Mouse (Mus musculus): ENCODE data around the gene Fitm2. TPM values are rescaled to one million over a fixed set of nuclear protein-coding genes. Genes with fewer than 3 reads are reported as not detected.
"Not testable (repeated sequence)": the region's sequence is repeated elsewhere in the genome, so short reads cannot be mapped to it uniquely, and the experiment has no call there.

Fitm2 gene
- total RNA-seq, 2 experiments from 2014 or later = 83.6 to 87.8 TPM

DNA sequence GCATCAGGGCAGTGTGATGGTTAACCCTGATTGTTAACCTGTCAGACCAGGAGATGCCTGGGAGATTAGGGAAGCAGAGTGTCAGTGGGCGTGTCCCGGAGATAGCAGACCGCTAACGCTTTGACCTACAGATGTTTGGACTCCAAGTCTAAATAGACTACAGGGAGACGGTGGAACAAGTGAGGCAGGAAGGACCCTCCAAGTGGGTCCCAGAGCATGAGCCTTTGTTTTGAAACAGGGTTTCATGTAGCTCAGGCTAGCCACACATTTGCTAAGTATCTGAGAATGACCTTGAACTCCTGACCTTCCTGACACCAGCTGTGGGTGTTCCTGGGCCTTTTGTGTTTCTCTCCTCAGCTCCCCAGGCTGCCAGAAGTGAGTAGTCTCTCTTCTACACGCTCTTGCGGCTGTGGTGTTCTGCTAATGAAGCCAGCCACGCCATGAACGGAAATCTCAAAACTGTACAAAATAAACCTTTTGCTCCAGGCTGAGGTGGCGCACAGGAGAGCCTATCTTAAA, 9.1 kb downstream of the Fitm2 start:
- no peak for DNase-seq

GRCm38 (mm10) chr2:163462801-163463200, 9.6 kb downstream of the Fitm2 start:
- DNase-seq = no peak

GRCm38 (mm10) chr2:163462386-163462785, 10.0 kb downstream of the Fitm2 start:
- DNase-seq = no peak

DNA sequence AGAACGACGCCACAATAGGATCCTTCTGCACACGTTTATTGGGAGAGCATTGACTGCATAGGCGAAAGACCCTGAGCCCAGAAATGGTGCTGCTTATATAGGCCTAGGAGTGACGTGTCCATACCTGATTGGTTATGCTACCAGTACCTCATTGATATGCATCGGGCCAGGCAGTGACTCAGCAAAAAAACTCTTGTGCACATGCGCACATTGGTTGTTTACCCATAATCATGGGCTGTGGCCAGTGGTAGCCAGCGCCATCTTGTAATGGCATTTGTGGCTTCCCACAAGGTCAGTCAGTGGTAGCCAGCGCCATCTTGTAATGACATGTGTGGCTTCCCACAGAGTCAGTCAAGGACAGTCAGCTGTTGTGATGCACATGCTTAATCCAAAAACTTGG, 11.1 kb downstream of the Fitm2 start:
- not testable (repeated sequence) for DNase-seq

DNA sequence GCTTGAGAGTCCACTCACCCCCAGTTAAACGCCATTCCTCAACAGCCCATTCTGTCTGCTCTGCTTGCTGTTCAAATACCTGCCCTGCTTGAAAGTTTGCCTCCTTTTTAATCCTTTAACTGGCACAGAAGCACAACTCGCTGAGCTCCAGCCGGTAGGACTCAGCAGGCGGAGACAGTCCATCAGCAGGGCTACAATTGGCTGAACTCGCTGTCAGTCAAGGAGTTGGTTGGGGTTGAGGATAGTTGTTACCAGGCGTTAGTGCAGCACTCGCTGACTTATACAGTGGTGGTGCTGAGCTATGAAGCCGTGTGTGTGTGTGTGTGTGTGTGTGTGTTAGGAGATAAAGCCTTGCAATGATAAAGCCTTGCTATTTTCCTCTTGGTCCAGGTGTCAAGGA, 11.8 kb downstream of the Fitm2 start:
- DNase-seq = no peak

GRCm38 (mm10) chr2:163459380-163459779, 13.0 kb downstream of the Fitm2 start:
- DNase-seq = no peak

DNA sequence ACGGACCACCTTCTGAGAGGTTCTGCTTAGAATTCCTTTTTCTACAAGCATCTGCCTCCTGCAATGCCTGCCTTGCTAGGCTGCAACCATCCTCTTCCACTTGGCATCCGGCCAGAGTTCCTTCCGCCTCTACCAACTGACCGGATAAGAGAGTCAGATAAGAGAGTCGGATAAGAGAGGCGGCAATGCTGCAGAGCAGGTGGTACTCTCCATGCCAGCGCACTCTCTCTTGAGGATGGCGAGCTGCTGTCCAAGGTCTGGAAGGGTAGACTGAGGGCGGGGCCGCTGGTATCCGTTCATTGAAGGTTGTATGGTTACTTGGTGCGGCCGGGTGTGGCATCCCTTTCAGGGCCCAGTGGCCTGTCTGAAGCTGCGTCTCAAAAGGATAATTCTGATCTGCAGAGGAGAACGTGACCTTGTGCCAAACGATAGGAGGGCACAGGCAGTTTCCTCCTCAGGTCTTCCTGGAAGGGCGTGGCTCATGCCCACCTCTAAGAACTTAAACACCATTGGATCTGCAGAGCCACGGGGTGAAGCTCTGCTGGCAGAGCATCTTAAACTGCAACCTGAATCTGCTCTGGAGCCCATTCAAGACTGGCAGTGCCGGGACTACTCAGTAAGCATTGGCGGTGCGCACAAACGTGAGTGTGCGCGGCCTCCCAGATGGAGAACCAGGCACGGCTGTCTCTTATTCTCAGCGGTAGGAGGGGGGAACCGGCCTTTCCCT, 13.7 kb downstream of the Fitm2 start:
- no peak for DNase-seq

DNA sequence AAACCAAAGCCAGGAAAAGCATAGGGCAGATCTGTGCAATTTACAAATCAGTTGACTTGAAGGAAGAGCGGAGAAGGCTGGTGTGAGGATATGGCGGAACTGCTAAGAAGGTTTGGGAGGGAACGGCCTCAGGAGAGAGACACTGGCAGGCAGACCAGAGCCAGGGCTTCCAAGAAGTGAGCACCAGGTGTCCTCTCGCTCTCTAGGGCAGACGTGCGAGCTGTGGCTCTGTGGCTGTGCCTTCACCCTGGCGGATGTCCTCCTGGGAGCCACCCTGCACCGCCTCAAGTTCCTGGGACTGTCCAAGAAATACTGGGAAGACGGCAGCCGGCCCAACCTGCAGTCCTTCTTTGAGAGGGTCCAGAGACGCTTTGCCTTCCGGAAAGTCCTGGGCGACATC, 19.1 kb downstream of the Fitm2 start:
- no peak for DNase-seq

- DNase-seq = no peak
Observed at GRCm38 (mm10) chr2:163452738-163453137, 19.7 kb downstream of the Fitm2 start.

DNA sequence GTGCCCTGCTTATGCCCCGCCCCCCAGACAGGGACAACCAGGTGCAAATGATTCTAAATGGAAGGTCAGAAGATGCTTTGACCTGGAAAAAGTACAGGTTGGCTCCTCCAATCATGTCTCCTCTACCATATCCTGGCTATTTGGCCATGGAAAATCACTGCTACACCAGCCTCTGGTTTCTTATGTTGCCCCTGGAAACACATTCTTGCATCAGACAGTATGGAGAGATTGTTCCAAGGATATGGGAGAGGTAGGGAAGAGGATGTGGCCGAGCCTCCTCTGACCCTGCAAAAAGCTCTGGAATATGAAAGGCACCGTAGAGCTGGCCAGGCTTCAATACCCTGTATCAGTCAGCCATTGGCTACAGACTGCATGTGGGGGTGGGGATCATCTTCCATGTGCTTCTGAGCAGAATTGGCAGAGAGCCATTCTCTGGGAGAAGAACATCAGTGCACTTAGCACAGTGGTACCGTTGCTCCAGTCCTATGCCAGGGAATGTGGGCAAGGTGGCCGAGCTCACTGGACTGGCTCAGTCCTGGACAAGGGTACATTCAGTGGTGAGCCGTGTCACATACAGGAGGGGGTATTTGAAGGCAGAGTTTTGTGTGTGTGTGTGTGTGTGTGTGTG, 21.6 kb downstream of the Fitm2 start:
- no peak for DNase-seq

DNA sequence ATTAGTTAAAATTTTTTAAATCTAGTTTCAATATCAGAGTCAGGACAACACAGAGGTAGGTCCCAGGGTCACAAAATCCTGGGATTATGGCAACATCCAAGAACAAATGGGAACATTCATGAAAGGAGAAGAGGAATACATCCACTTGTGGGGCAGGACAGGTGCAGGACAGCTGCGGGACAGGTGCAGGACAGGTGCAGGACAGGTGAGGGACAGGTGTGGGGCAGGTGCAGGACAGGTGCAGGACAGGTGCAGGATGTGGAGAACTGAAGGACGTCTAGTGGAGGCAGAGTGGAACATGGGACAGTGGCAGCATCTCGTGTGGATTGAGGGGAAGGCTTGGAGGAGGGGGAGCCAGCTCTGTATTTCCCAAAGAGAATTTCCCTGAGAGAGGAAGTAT, 23.2 kb downstream of the Fitm2 start:
- no peak for DNase-seq

DNA sequence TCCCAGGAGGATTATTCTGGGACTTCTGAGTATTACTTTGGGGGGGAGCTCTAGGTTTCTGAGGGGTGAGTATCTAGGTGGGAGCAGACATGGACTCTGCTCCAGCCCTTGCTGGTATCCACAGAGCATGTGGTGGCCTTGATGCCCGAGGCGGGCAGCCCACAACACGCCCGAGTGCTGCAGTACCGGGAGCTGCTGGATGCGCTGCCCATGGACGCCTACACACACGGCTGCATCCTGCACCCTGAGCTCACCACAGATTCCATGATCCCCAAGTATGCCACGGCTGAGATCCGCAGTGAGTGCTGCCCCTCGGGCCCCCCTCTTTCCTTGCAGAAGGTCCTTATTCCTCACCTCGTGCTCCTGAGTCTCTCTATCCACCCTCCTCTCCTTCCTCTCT, 25.1 kb downstream of the Fitm2 start:
- no peak for DNase-seq

GRCm38 (mm10) chr2:163444017-163444416, 28.4 kb downstream of the Fitm2 start:
- DNase-seq = no peak

DNA sequence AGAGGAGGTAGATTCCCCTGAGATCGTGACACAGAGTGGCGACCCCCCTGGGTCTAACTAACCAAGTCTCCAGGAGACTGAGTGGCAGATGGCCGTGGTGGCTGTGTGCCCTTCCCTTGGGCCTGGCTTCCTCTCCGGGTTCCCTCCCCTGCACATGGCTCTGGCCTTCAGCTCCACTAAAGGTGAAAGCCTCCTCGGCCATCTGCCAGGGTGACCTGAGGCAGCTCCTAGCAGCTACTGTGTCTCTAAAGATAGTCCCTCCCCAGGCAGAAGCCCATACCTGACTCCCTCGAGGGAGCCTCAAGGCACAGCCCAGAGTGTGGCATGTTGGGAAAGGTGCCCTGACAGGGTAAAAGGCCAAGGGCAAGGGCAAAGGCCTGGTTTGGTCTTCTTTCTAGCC, 28.9 kb downstream of the Fitm2 start:
- no peak for DNase-seq

- DNase-seq = no peak
Observed at GRCm38 (mm10) chr2:163439488-163439887, 32.9 kb downstream of the Fitm2 start.

DNA sequence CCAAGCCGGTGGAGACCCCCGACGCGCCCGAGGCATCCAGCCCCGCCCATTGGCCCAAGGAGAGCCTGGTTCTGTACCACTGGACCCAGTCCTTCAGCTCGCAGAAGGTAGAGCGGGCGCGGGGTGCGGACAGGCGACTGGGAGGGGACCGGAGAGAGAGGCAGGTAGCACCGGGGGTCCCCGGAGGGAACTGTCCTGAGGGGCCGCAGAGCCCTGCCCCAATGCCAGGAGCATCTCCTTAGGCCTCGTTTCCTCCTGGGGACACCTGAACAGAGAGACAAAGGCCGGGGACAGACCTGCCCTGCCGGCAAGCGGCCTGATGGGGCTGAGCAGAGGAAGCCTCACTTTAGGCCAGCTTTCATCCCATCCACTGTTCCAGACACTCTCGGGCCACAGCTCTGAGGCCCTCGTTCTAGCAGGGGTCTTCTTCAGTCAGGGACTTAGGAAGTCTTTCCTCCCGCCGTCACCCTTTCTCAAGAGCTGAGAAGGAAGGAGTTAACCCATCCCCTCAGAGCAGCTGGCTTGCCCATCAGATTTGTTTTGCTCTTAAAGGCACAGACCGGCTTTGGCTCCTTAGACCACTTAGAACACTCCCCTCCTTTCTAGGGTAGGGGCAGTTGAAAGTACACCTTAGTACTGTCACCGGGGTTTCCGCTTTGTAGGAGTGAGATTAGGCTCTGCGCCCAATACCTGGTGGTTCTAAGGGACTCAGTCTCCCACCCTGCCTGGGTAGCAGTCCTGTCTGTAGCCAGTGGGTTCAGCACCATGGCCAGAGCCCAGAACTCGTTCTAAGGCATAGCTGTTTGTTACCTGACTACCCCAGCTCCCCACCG, 33.6 kb downstream of the Fitm2 start:
- peak; percentile 65 to 77 for DNase-seq

- peak; percentile 52 to 59 for DNase-seq
Observed at GRCm38 (mm10) chr2:163438246-163438618, 34.2 kb downstream of the Fitm2 start, which contains the start of gene Gdap1l1. Gene Gdap1l1 (plus strand): TSS chr2:163438476.

- DNase-seq = no peak
Observed at GRCm38 (mm10) chr2:163437800-163438199, 34.6 kb downstream of the Fitm2 start.

GRCm38 (mm10) chr2:163433971-163434370, 38.5 kb downstream of the Fitm2 start:
- DNase-seq = no peak

DNA sequence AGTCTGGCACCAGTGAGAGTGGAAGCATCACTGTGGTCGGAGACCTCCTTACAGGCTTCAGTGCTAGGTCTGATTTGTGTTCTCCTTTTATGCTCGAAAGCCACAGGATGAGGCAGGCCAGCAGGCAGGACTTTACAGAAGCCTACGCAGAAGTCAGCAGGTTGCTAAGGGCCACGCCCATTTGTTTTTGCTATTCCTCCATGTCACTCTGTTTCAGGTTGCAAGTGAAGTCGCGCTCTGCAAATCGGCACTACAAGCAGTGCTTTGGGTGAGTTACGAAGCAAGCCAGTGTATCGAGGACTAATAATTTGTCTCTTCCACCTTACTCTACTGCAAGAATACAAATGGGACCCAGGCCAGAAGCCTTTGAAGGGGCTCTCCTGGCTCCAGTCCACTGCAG, 41.1 kb downstream of the Fitm2 start:
- no peak for DNase-seq

DNA sequence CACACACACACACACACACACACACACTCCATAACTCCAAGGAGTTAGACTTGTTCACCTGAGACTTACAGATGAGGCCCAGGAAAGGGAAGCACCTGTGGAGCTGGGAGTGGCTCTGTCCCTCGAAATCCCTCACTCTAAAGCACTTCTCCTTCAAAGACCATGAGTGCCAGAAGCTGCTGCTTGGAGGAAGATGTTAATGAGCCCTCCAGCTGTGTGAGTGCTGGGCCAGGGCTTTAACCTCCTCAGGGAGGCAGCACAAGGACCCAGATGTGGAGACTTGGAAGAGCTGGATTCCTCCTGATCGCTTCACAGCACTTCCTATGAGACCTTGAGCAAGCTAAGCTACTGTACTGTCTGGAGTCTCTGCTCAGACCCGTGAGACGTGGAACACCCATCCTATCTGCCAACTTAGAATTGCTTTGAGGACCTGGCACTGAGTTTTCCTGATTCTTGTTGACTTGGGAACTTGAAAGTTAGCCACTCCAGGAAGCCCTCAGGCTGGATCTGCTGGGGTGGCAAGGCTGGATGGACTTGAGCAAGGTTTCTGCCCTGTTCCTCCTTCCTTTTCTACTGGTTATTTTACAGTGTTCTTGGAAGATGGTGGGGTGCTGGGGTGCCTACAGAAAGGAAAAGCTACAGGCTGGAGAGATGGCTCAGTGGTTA, 44.0 kb downstream of the Fitm2 start:
- DNase-seq = no peak

GRCm38 (mm10) chr2:163424597-163424996, 47.8 kb downstream of the Fitm2 start, which contains the start of gene Oser1:
Gene Oser1 (minus strand): TSS chr2:163424697.
- no peak for DNase-seq
